Mouse (Mus musculus) megakaryocyte, embryonic 14.5 days (primary cell): Measurements from ENCODE around the gene Ptprg.

ENCODE experiments used
- FLI1 ChIP-seq: IDR thresholded peaks from 2 replicates; pipeline ENCODE4 v1.6.1; 2012; ENCODE audit warnings: low read length, inconsistent platforms, mixed read lengths
- GATA1 ChIP-seq: IDR thresholded peaks from 3 replicates; pipeline ENCODE4 v1.6.1; 2012; ENCODE audit warnings: mixed read lengths, low read length, inconsistent platforms, borderline replicate concordance

DNA sequence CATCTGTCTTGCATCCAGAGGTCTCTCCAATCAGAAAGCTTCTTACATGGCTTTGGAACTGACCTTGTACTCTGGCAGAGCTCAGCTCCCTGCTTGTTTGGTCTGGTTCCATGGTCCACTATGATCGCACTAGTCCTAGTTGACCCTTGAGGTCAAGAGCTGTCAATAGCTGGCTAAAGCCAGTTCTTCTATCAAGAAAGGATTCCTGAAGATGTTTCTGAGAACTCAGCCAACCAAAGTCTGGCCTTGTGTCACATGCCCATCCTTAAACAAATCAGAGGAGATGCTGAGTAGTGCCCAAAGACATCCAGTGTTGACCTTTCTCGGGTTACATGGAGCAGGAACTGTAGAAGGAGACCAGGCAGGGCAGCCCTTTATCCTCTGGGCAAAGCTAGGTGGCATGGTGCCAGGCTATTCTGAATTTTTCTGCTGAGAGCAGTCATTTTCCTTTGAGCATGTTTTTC lies 559.2 kb downstream of the Ptprg start:
- TF ChIP-seq GATA1 (no peak), FLI1 (no peak)
